Mouse (Mus musculus) heart, embryonic 15.5 days (tissue): ENCODE results near the gene Csf1. TPM values are rescaled to one million over a fixed set of nuclear protein-coding genes. Genes with fewer than 3 reads are reported as not detected.

ENCODE experiments used
- ATAC-seq: fragments of 200-750 bp; cut with Nextera tagmentation; replicated peaks from 2 replicates; pipeline ENCODE4 v1.8.0; 2017; ENCODE audit warnings: low read depth, moderate TSS enrichment; ENCODE audit not compliant: insufficient number of reproducible peaks, insufficient read depth, low FRiP score
- H3K27ac ChIP-seq: fragments of 300-500 bp; sonication (generic); 2 replicates; pipeline ENCODE4 v1.5.1; 2015; ENCODE audit warnings: mild to moderate bottlenecking, inconsistent platforms
- H3K27me3 ChIP-seq: fragments of 300-500 bp; sonication (generic); 2 replicates; pipeline ENCODE4 v1.6.1; 2015; ENCODE audit warnings: inconsistent platforms
- H3K36me3 ChIP-seq: fragments of 300-500 bp; sonication (generic); 2 replicates; pipeline ENCODE4 v1.6.1; 2015; ENCODE audit warnings: mild to moderate bottlenecking, inconsistent platforms
- H3K4me1 ChIP-seq: fragments of 300-500 bp; sonication (generic); replicated peaks from 2 replicates; pipeline ENCODE4 v1.6.1; 2015; ENCODE audit warnings: inconsistent platforms
- H3K4me2 ChIP-seq: fragments of 300-500 bp; sonication (generic); 2 replicates; pipeline ENCODE4 v1.6.1; 2015; ENCODE audit warnings: inconsistent platforms, mild to moderate bottlenecking, moderate library complexity
- H3K4me3 ChIP-seq: fragments of 300-500 bp; sonication (generic); 2 replicates; pipeline ENCODE4 v1.5.1; 2015; ENCODE audit warnings: mild to moderate bottlenecking, inconsistent platforms
- H3K9ac ChIP-seq: fragments of 300-500 bp; sonication (generic); 2 replicates; pipeline ENCODE4 v1.6.1; 2015; ENCODE audit warnings: mild to moderate bottlenecking, inconsistent platforms
- H3K9me3 ChIP-seq: fragments of 300-500 bp; sonication (generic); replicated peaks from 2 replicates; pipeline ENCODE4 v1.6.1; 2016; ENCODE audit warnings: inconsistent platforms
- WGBS: fragments of 180-500 bp; shearing (Covaris S2); methylation state at CpG from one replicate; pipeline ENCODE4 v1.1.7; 2015; ENCODE audit warnings: mixed read lengths; 5-methylcytosine and 5-hydroxymethylcytosine counted together
- polyA plus RNA-seq: library from polyadenylated mRNA; unstranded; fragments of >200 nt; fragmentation: Nextera tagmentation; extraction: Ambion mirVana; gene quantifications from 2 replicates; pipeline ENCODE4 v1.2.1, GENCODE M21; 2015

Gene Csf1
- polyA plus RNA-seq, 1 experiment from 2014 or later: 8.0 TPM

GRCm38 (mm10) chr3:107758176-107758575 lies 2.1 kb downstream of the Csf1 start:
- peaks cover 9% of the 10 kb centered on the region for H3K36me3 ChIP-seq
- H3K27ac ChIP-seq: no peak overlapping the region
- H3K9me3 ChIP-seq: no peaks in the 10 kb centered on the region
- peak overlapping the region; percentile 64 for H3K4me3 ChIP-seq
- H3K4me1 ChIP-seq: peaks cover 26% of the 10 kb centered on the region
- ATAC-seq: no peak
- H3K27me3 ChIP-seq: no peaks in the 10 kb centered on the region
- WGBS: 45% methylated on average over 2 of the region's 2 CpGs
- peak overlapping the region; percentile 87 for H3K4me2 ChIP-seq
- 0 out of 2 replicates have a peak overlapping the region, but pooled peaks have one; percentile 67 for H3K9ac ChIP-seq

DNA sequence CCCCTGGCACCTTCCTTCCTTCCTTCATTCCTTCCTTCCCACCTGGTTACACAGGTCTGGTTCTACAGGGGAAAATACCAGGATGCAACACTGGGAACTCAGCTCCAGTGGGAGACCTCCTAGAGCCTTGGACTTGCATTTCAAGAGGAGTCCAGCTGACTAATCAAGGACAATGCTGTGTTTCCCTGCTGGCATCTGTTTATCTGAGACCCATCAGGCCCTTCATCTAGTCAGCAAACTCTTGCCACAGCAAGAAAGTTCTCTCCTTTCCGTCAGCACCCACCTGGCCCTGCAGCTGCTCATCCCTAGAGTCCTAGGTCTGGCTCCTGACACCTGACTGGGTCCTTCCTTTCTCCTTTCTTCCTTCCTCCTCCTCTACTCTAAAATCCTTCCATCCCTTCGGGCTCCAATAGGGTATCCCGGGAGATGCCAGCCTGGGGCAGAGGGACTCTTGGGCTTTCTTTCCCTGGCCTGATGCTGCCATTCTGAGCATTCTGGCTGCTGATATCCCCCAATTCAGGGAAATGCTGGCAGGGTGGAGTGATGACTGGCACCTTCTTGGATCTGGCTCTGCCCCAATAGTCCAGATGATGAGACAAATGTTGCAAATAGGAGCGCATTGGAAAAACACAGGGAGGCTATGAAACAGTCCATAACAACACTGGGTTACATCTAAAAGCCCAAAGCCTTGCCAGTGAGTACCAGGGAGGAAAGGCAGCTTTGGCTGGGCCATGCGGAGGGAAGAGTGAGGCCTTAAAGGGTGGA lies 2.7 kb downstream of the Csf1 start:
- Histone ChIP-seq H3K4me1 (peaks cover 26% of the 10 kb centered on the region), H3K27me3 (no peaks in the 10 kb centered on the region; the same call in 1 of the 2 replicates), H3K27ac (no peak overlapping the region), H3K4me2 (peak overlapping the region; percentile 87; the same call in 1 of the 2 replicates), H3K9ac (0 out of 2 replicates have a peak overlapping the region, but pooled peaks have one; percentile 67), H3K4me3 (no peak overlapping the region), H3K36me3 (peaks cover 16% of the 10 kb centered on the region), H3K9me3 (no peaks in the 10 kb centered on the region)
- WGBS: 89% methylated on average over 5 of the region's 5 CpGs
- ATAC-seq: no peak

GRCm38 (mm10) chr3:107756481-107756866 lies 3.8 kb downstream of the Csf1 start:
- peaks cover 26% of the 10 kb centered on the region for H3K4me1 ChIP-seq
- no peak overlapping the region for H3K27ac ChIP-seq
- ATAC-seq: no peak
- peaks cover 23% of the 10 kb centered on the region for H3K36me3 ChIP-seq
- H3K4me3 ChIP-seq: no peak overlapping the region
- H3K9ac ChIP-seq: no peak overlapping the region
- no peak overlapping the region for H3K4me2 ChIP-seq
- no peaks in the 10 kb centered on the region for H3K9me3 ChIP-seq
- no peaks in the 10 kb centered on the region; the same call in 1 of the 2 replicates for H3K27me3 ChIP-seq
- WGBS: 72% methylated on average over 2 of the region's 2 CpGs

- Histone ChIP-seq H3K27me3 (no peaks in the 10 kb centered on the region; the same call in 1 of the 2 replicates), H3K27ac (no peak overlapping the region), H3K9me3 (no peaks in the 10 kb centered on the region), H3K4me1 (peaks cover 26% of the 10 kb centered on the region), H3K9ac (no peak overlapping the region), H3K4me2 (no peak overlapping the region), H3K4me3 (no peak overlapping the region), H3K36me3 (peaks cover 27% of the 10 kb centered on the region)
- ATAC-seq: no peak
- 78% methylated on average over 5 of the region's 5 CpGs for WGBS
These were observed 4.4 kb downstream of the Csf1 start for GRCm38 (mm10) chr3:107755702-107756480.

- H3K27me3 ChIP-seq: no peaks in the 10 kb centered on the region; the same call in 1 of the 2 replicates
- 44% methylated on average over 3 of the region's 3 CpGs for WGBS
- no peak for ATAC-seq
- peaks cover 22% of the 10 kb centered on the region for H3K4me1 ChIP-seq
- H3K27ac ChIP-seq: no peak overlapping the region
- no peak overlapping the region for H3K4me3 ChIP-seq
- H3K9me3 ChIP-seq: no peaks in the 10 kb centered on the region
- H3K36me3 ChIP-seq: peaks cover 32% of the 10 kb centered on the region
- H3K9ac ChIP-seq: no peak overlapping the region
- no peak overlapping the region for H3K4me2 ChIP-seq
These were observed 5.6 kb downstream of the Csf1 start for GRCm38 (mm10) chr3:107754632-107755031.

DNA sequence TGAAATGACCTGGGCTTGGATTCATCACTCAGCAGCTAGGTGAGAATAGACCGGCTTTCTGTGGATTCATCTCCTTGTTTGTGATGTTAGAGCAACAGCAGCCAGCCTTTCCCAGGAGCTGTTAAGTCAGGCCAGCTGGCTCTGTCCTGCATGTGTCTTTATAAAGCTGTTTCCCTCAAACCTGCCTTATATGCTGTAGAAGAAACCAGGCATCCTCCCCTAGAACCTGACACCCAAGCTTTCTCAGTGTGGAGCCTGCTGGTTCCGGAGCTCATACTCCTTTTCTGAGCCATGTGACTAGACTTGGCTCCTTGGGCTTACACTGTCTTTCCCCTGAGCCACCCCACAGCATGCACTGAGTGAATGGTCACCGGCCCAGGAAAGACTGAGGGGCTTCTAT lies 8.7 kb downstream of the Csf1 start:
- Histone ChIP-seq H3K27me3 (no peaks in the 10 kb centered on the region; the same call in 1 of the 2 replicates), H3K27ac (no peak overlapping the region), H3K36me3 (peaks cover 48% of the 10 kb centered on the region), H3K4me2 (no peak overlapping the region), H3K4me1 (no peaks in the 10 kb centered on the region), H3K9me3 (no peaks in the 10 kb centered on the region), H3K9ac (no peak overlapping the region), H3K4me3 (no peak overlapping the region)
- no peak for ATAC-seq
- WGBS: 74% methylated on average over 3 of the region's 3 CpGs

- H3K9ac ChIP-seq: no peak overlapping the region
- 70% methylated on average over 9 of the region's 9 CpGs for WGBS
- no peaks in the 10 kb centered on the region; the same call in 1 of the 2 replicates for H3K27me3 ChIP-seq
These were observed 9.3 kb downstream of the Csf1 start for GRCm38 (mm10) chr3:107750775-107751540.

GRCm38 (mm10) chr3:107749446-107749845 lies 10.8 kb downstream of the Csf1 start:
- 68% methylated on average over 4 of the region's 4 CpGs for WGBS
- Histone ChIP-seq H3K4me1 (no peaks in the 10 kb centered on the region), H3K36me3 (peaks cover 59% of the 10 kb centered on the region), H3K4me3 (no peak overlapping the region), H3K27me3 (no peaks in the 10 kb centered on the region; the same call in 1 of the 2 replicates), H3K27ac (no peak overlapping the region), H3K4me2 (no peak overlapping the region), H3K9ac (no peak overlapping the region), H3K9me3 (no peaks in the 10 kb centered on the region)
- 0 out of 2 replicates have a peak, but pooled peaks have one; percentile 20 for ATAC-seq

More at GRCm38 (mm10) chr3:107750775-107751540, 9.3 kb downstream of the Csf1 start:
- Histone ChIP-seq H3K36me3 (peaks cover 54% of the 10 kb centered on the region), H3K27ac (no peak overlapping the region), H3K4me3 (no peak overlapping the region), H3K9me3 (no peaks in the 10 kb centered on the region), H3K4me1 (no peaks in the 10 kb centered on the region), H3K4me2 (no peak overlapping the region)
- ATAC-seq: no peak

- Histone ChIP-seq H3K27me3 (no peaks in the 10 kb centered on the region; the same call in 1 of the 2 replicates), H3K4me3 (no peak overlapping the region), H3K4me1 (peaks cover 2% of the 10 kb centered on the region), H3K27ac (no peak overlapping the region), H3K4me2 (no peak overlapping the region), H3K9ac (no peak overlapping the region), H3K9me3 (no peaks in the 10 kb centered on the region), H3K36me3 (peaks cover 52% of the 10 kb centered on the region)
- WGBS: 81% methylated on average over 14 of the region's 14 CpGs
- no peak for ATAC-seq
These were observed 11.9 kb downstream of the Csf1 start for GRCm38 (mm10) chr3:107748260-107748955.

- no peak overlapping the region for H3K4me3 ChIP-seq
- no peaks in the 10 kb centered on the region for H3K9me3 ChIP-seq
- peaks cover 26% of the 10 kb centered on the region for H3K4me1 ChIP-seq
- H3K9ac ChIP-seq: no peak overlapping the region
- WGBS: 80% methylated on average over 3 of the region's 3 CpGs
- no peaks in the 10 kb centered on the region for H3K27me3 ChIP-seq
- H3K4me2 ChIP-seq: no peak overlapping the region
- no peak for ATAC-seq
- no peak overlapping the region for H3K27ac ChIP-seq
- H3K36me3 ChIP-seq: peaks cover 32% of the 10 kb centered on the region
These were observed 14.2 kb downstream of the Csf1 start for GRCm38 (mm10) chr3:107746026-107746425.
